Mouse (Mus musculus) retina, embryonic 14.5 days (tissue): Measurements from ENCODE around the gene Slc9a1.
A peak's percentile ranks its signal among the peaks of the same experiment; 100 is the strongest.

Experiments
- DNase-seq: peaks from one replicate; pipeline ENCODE4 v3.0.0-alpha.2; 2015; ENCODE audit warnings: low spot score

Slc9a1 gene

DNA sequence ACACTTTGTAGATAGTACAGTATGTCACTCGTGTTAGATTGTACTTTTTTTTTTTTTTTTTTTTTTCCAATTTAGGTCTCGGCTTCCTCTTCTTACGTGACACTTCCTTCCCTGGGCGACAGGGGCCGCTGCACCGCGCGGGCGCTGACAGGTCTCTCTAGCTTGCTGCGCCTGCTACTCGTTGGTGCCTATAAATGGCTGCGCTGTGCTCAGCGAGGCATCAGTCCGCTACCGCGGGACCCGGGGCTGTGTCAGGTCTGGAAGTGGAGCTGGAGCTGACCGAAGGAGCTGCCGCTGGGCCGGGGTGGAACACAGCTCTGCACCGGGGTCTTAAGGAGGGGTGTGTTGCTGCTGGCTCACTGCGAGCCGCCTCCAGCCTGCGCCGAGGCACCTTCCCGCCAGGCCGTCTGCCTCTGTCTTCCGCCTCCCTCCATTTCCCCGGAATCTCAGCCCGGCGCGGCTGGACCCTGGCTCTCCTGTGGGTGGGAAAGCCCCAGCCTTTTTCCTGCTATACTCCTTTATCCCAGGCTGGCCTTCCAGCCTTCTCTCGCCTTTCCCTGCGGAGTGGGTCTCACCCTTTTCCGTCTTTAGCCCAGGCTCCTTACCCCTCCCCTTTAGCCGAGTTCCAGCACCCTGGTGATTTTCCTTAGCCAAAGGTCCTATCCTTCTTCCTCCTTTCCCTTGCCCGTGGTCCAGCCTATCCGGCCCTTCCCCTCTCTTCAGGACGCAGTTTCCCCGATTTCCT, at the start of gene Slc9a1:
Gene Slc9a1 (plus strand): TSS at position 154 of the 745 bp plus-strand sequence.
- DNase-seq = peak; percentile 96

DNA sequence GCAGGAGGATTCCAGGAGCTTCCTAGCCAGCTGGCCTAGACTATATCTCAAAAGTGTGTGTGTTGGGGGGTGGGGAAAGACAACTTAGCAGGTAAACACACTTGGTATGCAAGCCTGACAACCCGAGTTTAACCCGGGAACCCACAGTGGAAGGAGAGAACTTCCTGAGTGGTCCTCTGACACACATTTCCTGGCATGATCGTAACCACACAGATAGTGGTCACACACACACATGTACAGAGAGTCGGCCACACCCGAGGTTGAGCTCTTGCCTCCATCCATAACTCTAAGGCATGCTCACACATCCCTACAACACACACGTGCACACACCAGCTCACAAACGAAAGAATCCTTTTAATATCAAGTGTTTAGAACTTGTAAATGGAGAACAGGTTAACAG, 41.4 kb upstream of the Slc9a1 start:
- DNase-seq = no peak

DNA sequence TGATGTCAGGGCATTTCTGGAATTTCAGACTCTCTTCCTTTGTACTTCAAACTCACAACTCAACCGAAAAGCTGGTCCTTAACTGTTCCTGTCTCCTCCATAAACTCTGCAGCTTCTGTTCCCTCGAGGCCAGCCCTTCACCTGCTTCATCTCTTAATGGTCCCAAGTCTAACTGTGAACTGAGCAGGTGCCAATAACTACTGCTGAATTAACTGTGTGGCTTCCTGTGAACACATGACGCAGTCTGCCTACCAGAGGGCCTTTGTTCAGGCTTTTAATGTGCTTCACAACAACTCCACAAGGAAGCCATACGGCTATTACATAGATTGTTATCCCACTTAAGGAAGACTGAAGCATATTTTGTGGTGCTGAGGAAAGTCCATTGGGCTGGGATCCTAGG, 39.2 kb upstream of the Slc9a1 start:
- no peak for DNase-seq

DNA sequence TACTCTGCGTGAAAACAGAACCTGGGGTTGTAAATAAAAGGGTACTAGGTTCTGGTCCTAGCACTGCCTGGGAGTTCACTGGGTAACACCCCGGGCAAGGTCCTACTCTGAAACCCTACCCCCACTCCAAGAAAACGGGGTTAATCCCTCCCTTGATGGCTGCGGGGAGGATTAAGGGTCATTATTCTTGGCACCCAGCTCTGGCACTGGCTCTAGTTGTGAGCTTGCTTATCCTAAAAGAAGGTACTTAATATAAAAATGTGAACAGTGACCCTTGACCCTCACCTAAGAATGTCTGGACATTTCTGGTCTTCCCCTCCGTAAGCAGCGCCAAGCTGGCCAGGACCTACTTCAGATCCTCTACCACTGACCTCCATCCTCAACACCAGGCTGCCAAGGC, 36.2 kb upstream of the Slc9a1 start:
- DNase-seq = no peak

DNA sequence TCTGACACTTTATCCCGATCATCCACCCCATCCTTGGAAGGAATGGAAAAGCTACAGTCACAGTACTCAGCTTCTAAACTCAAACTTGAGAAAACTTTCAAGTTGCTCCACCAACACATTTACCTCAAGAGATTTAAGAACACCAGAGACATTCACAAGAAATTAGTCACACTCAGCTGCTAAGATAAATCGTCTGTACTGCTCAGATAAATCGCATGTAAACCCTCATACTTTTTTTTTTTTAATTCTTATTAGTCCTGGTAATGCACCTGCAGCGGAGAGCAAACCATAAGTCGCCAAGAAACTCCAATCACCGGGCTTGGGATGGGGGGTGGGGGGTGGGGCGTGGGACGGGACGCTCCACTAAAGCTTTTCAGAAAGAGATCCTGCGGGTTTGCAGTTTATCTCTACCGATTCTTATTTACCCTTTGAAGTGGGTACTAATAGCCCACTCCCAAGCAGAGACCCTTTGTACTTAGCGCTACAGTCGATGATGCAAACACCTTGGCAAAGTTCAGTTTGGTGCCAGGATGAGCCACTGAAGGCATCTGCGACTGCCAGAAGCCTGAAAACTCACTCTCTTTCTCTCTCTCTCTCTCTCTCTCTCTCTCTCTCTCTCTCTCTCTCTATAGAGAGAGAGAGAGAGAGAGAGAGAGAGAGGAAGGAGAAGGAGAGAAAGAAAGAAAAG, 31.5 kb upstream of the Slc9a1 start:
- DNase-seq = peak; percentile 11

DNA sequence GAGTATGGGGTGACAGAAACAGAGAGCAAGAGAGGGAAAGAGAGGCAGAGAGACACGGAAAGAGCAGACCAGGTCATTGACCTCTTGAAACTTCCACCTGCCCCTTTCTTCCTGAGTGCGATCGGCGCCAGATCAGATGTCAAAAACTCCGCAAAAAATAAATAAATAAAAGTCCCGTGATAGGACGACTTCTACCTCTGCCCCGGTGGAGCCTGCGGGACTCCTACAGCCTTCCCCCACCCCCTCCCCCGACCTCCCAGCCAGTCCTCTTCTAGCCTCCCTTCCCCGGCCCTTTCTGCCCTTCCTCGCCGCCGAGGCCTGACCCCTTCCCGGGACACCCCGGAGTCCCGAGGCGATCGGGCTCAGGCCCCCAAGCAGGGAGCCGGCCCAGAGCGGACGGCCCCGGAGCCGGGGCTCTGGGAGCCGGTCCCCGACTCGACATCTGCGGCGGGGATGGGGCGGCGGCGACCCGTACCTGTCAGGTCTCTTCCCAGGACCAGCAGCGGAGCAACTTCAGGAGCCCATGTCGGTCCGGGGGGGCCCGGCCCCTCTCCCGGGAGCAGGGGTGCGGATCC, 30.9 kb upstream of the Slc9a1 start:
- DNase-seq = peak; percentile 13

DNA sequence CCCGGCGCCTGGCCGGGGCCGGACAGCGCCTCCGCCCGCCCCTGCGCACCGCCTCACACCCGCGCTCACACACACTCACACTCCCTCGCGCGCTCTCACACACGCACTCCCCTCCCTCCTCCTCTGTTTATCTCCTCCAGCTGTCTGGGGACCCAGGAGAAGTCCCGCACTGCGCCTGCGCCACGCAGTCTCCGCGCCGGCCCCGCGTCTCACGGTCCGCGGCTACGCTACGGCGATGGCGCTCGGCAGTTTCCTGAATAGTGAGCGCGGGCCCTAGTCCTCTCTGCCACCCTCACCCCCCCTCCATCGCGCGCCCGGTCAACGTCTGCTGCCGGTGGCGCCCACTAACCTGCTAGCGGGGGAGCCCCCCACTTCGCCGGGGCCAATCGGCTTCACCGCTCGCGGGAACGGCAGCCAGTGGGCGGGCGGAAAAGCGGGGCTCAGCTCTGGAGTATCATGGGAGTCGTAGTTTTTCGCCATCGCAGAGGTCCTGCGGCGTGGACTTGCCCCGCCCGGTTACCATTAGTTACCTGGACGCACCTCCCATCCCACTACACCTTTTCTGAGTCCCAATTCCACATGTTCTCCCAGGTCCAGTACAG, 30.3 kb upstream of the Slc9a1 start:
- DNase-seq = peak; percentile 95

DNA sequence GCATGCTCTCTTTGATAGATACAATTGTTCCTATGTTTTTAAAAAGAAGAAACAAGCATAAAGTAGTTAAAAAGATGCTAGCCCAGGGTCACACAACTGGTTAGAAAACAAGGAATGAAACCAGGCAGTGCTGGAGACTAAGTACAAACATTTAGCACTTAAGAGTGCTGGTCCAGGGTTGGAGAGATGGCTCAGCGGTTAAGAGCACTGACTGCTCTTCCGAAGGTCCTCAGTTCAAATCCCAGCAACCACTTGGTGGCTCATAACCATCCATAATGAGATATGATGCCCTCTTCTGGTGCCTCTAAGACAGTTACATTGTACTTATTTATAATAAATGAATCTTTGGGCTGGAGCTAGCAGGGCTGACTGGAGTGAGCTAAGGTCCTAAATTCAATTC, 29.3 kb upstream of the Slc9a1 start:
- DNase-seq = no peak

DNA sequence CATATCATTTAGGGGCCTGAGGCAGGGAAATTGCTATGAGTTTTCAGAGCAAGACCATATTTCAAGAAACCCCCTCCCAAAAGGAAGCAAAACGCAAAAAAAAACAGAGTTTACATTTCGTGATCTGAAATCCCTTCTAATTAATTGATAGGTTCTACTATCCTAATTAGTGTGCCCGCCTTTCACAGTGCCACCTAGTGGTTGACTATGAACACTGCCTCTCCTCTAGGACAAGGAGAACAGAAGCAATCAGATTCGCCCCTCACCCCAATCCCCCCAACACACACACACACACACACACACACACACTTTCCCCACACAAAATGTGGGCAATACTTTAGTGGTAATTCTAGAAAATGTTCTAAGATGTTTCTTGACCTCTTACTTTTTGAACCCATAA, 25.4 kb upstream of the Slc9a1 start:
- peak; percentile 72 for DNase-seq

DNA sequence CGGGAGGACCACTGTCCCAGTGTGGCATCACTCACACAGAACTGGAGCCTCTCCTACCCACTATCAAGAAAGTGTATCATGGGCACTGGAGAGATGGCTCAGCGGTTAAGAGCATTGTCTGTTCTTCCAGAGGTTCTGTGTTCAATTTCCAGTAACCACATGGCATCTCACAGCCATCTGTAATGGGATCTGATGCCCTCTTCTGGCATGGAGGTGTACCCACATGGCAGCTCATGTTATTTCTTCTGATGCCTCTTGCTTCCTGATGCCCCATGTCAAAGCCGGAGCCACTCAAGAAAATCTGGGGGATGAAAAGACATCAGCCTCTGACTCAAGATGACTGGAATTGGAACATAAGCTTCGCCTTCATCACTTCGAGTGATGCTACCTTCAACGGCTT, 23.8 kb upstream of the Slc9a1 start:
- DNase-seq = no peak

DNA sequence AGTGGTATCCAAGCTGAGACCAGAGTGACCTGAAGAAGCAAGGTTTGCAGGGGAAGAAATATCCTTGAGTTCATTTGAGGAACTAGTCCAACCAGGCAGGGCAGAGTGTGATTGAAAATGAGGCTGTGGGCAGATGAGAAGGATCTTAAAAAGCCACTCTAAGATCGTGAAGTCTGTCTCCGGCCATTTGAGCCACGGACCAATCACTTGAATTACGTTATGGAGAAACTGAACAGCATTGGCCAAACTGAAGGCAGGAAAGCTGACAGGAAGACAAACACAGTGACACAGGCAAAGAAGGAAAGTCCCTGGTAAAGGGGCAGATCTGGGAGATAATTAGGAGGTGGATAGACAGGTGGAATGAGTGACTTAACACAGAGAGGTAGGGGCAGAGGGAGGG, 22.9 kb upstream of the Slc9a1 start:
- DNase-seq = no peak

DNA sequence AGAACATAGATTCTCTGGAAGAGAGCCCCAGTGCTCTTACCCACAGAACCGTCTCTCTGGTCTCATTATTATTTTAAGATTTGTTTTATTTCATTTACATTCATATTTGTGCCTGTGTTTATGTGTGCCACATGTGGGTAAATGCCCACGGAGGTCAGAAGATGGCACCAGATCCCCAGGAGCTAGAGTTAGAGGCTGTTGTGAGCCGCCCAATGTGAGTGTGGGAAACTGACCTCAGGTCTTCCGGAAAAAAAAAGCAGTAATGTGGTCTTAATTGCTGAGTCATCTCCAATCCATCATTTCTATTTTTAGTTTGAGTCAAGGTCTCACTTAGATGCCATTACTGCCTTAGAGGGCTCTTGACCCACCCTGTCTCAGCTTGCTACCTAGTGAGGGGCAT, 21.9 kb upstream of the Slc9a1 start:
- DNase-seq = no peak

DNA sequence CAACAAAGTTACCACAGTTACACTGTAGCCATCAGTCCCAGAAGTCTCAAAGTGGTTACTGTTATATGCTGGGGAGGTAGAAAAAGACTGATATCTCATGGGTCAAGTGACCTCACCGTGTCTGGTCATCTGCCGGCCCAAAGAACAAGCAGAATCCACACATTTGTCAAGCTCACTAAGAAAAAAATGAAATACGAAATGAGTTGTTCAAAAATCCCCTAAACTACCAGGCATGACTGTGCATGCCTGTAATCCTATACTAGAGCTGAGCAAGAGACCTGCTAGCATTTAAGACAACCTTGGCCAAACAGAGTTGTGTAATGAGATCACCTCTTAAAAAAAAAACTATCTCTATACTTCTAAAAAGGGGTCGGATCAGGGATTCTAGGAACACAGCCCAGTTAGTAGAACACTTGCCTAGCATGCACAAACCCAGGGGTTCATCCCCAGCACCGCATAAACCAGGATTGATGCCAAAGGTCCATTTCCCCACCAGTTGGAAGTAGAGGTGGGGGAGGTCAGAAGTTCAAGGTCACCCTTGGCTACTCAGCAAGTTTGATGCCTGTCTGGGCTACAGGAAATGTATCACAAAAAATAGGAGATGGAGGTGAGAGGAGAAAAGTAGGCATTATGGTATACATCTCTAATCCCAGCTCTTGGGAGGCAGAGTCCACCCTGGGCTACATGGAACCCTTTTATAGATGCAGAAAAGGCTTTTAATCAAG, 21.3 kb upstream of the Slc9a1 start:
- DNase-seq = no peak

DNA sequence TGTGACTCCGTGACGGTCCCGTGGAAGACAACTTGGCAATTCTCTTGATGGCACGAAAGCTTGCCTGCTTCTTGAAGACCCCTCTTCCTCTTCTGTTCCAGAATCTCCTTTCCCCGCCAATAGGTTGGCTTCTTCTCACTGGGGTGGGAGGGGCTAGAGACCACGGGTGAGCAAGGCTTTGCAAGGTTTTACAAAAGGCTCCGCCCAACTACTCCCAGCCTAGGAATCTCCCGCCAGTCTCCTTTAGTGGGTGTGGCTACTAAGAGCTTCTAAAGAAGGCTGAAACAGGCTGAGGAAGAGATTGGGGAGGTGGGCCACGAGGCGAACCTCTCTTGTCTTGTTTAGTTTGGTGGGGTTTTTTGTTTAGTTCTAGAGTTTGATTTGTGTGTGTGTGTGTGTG, 16.7 kb upstream of the Slc9a1 start:
- DNase-seq = no peak

DNA sequence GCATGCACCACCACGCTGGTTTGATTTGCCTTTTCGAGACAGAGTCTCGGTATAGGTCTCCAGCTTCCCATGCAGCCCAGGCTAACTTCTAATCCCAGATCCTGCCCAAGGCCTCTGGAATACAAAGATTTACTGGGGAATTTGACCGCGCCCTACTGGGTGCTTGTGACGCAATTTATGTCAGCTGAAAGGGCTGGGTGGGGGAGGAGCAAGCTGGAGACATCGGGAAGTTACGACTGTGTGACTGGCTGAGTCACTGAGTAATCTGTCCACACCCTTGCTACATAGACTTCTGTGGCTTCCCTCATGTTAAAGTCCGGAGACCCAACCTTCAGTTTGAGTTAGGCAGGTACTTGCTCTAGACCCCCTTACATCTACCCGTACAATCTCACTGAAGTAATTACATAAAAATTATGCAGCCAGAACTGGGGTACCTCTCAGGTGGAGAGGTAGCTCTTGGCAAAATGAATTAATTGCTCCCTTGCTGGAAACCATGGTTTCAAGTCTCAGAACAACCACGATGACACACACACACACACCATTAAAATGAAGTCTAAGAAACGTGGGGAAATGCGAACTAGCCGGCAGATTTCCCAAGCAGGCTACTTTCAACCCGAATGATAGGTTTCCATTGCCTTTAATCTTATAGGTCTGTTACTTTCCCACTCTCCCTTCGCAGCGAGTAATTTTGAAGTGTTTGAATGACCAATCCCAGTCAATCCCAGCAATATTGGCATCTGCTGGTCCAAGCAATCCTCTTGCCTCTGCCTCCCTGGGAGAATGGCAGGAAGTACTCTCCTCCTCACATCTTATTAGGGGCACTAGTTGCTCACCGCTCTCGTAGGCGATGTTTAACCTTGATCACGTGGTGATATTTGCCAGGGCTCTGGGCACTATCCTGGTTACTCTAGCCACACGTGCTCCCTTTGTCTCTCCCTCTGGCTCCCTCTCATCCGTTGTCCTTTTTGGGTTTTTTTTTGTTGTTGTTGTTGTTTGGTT, 15.8 kb upstream of the Slc9a1 start, which contains the start of gene Wdtc1:
Gene Wdtc1 (minus strand): TSS at position 115 of the 999 bp plus-strand sequence.
- no peak for DNase-seq

DNA sequence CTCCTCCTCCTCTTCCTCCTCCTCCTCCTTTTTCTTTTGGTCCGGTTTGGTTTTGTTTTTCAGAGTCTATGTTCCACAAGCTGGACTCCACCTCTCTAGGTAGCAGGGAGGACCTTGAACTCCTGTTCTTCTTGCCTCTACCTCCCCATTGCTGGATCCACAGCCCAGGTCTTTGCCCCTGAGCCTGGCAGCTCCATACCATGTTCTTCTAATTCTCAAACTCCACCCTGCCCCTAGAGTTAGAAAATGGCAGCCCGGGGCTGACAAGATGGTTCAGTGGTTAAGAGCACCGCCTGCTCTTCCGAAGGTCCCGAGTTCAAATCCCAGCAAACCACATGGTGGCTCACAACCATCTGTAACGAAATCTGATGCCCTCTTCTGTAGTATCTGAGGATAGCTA, 14.9 kb upstream of the Slc9a1 start:
- no peak for DNase-seq

DNA sequence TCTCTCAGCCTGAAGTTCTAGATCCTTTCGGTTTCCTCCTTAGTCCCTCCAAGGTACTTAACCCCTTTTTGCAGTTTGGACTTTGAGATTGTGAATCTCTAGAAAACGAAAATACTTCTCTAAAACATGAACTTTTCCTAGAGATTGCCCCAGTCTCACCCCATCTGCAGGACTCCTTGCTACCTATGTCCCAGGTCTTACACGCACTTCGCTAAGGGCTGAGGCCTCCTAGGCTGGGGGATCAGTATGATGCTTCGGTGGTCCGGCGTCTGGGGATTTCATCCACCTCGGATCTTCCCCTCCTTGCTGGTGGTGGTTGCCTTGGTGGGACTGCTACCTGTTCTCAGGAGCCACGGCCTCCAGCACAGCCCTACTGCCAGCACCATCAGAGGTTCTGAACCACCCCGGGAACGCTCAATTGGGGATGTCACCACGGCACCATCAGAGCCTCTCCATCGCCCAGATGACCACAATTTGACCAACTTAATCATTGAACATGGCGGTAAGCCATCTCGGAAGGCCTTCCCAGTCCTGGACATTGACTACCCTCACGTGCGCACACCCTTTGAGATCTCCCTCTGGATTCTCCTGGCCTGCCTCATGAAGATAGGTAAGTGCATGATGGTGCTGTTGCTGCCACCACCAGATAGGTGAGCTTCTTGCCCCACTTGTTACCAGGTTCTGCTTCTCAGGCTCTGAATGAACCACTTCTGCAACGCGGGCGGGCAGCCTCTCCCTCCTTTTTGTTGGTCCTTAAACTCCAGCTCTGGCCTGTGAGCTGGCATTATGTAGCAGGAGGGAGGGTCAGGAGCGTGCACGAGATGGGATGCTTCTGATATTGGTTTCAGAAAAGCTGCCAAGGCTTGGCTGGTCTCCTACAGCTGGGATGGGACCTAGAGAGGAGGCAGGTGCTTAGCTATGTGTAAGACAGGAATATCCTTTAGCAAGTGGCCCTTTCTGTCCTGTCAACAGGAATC, 1.1 kb downstream of the Slc9a1 start:
- no peak for DNase-seq

DNA sequence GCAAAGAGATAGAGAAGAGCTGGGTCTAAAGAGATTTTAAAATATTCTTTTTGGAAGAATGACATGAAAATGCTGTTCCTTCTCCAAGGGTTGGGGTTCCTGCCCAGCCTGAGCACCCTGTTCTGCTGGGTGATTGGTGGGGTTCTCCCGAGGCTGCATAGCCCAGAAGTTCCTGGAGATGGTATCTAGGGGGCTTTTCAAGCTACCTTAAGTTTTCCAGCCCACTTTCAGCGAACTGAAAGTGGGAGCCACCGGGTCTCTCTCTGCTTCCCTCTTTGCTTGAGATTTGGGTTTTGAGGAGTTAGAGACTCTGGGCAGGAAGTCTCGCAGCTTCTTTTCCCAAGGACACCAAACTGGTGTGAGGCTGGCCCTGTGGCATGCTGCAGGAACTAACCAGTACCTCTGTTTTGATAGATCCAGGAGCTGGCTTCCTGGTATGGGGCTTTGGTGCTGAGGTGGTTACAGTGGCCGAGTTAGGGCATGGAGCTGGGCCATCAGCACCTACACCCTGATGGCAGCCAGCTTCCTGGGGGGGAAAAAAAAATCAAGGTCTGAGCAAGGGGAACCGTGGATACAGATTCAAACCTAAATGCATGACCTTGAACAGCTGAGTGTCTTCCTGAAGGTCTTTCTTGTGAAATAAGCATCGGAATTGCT, 2.2 kb downstream of the Slc9a1 start:
- no peak for DNase-seq

DNA sequence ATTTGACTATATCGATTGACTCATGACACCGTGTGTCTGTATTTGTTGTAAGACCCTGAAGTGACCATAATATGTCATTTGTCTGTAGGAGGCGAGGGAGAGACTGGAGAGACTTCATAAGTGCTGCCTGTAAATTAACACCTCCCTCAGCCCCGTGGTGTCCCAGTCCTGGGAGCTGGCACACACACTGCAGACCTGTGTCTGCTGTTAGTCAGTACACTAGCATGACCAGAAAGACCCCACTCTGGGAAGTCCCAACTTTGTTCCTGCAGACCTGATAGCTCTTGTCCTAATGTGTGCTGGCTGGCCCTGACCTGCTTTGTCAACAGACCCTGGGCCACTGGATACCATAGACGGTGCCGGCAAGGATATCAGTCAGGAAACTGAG, 2.8 kb downstream of the Slc9a1 start:
- no peak for DNase-seq
